8 mouse cellular contexts compared by ENCODE assay signal in genomic region chr6:116673471-116674282, GRCm38 (mm10). TPM values are rescaled to one million over a fixed set of nuclear protein-coding genes. Genes with fewer than 3 reads are reported as not detected.
A peak's percentile ranks its signal among the peaks of the same experiment; 100 is the strongest.
DNase-seq lines count a peak whose midpoint lies in the region; ATAC-seq and TF ChIP-seq lines count a peak whose summit lies in the region.

Gene Rassf4 (minus strand): TSS chr6:116673952.

- H3K4me2 ChIP-seq in CH12.LX (ENCODE audit: insufficient read depth, low read depth, poor library complexity, severe bottlenecking) = peak within 1 kb of the TSS; percentile 92
- H3K4me2 ChIP-seq in forebrain, postnatal 0 days (ENCODE audit: low read depth) = peak within 1 kb of the TSS; percentile 100
- H3K4me2 ChIP-seq in liver, postnatal 0 days (ENCODE audit: low read depth, low read length) = peak within 1 kb of the TSS; percentile 75
- H3K4me2 ChIP-seq in neural tube, embryonic 12.5 days (replicated peaks) = peak within 1 kb of the TSS; percentile 91
- peak within 1 kb of the TSS; percentile 84 for H3K4me2 ChIP-seq in stomach, postnatal 0 days (replicated peaks; ENCODE audit: low read depth)

- intact Hi-C loops in heart, postnatal 25 days (cut with DNase I) = no loop called here

- H3K9ac ChIP-seq in CH12.LX (ENCODE audit: insufficient read depth, low read depth) = peak within 1 kb of the TSS; percentile 98
- peak within 1 kb of the TSS; percentile 55 for H3K9ac ChIP-seq in forebrain, postnatal 0 days
- H3K9ac ChIP-seq in liver, postnatal 0 days (replicated peaks) = peak within 1 kb of the TSS; percentile 39
- H3K9ac ChIP-seq in neural tube, embryonic 12.5 days = peak within 1 kb of the TSS; percentile 59
- peak within 1 kb of the TSS; percentile 51 for H3K9ac ChIP-seq in stomach, postnatal 0 days (ENCODE audit: low read length)

- peaks cover 0 to 10% of the 10 kb centered on the region in 2 experiments for H3K36me3 ChIP-seq in CH12.LX (replicated peaks in 1 of 2; ENCODE audit: control insufficient read depth in 1 of 2, insufficient read depth in 1 of 2, low read length in 1 of 2)
- no peaks in the 10 kb centered on the region for H3K36me3 ChIP-seq in forebrain, postnatal 0 days (ENCODE audit: insufficient read depth)
- H3K36me3 ChIP-seq in liver, postnatal 0 days (replicated peaks; ENCODE audit: insufficient read depth, low read length) = no peaks in the 10 kb centered on the region
- H3K36me3 ChIP-seq in neural tube, embryonic 12.5 days = no peaks in the 10 kb centered on the region
- no peaks in the 10 kb centered on the region for H3K36me3 ChIP-seq in stomach, postnatal 0 days (ENCODE audit: control insufficient read depth, insufficient read depth, low read length)

- ATAC-seq in forebrain, postnatal 0 days = peak; percentile 85
- peak; percentile 84 for ATAC-seq in liver, postnatal 0 days
- peak; percentile 83 for ATAC-seq in neural tube, embryonic 12.5 days (ENCODE audit: low FRiP score, low read depth)
- peak; percentile 90 for ATAC-seq in stomach, postnatal 0 days (ENCODE audit: low FRiP score, low TSS enrichment)

- peak; percentile 28; the same call in 1 of the 2 replicates for TF ChIP-seq EP300 in CH12.LX (IDR thresholded peaks at IDR 0.05; ENCODE audit: low read length)
- TF ChIP-seq EP300 in liver, postnatal 0 days (IDR thresholded peaks at IDR 0.05; ENCODE audit: low read depth) = no peak
- no peak for TF ChIP-seq EP300 in stomach, postnatal 0 days (optimal IDR thresholded peaks at IDR 0.05)

- peak; percentile 94 for DNase-seq in CH12.LX (ENCODE audit: extremely low read depth)
- DNase-seq in cerebellum, adult 18-20 months = peak; percentile 55 to 58
- peak; percentile 72 for DNase-seq in forebrain, postnatal 0 days
- DNase-seq in heart, postnatal 25 days (ENCODE audit: low spot score) = peak; percentile 71
- peak; percentile 76 for DNase-seq in layer of hippocampus, adult 11-12 months (ENCODE audit: low spot score)
- peak; percentile 90 for DNase-seq in liver, postnatal 0 days
- DNase-seq in stomach, postnatal 0 days (ENCODE audit: low spot score) = peak; percentile 92

- dilution Hi-C loops in CH12.LX (cut with MboI; ENCODE audit: extremely low pct_ligation_motif_present, extremely low pct_unique_long_range_greater_than_20kb, low sequenced_read_pairs) = no loop called here

- peak; percentile 88 for TF ChIP-seq POLR2A in CH12.LX (IDR thresholded peaks at IDR 0.05; ENCODE audit: low read depth, low read length)

- 2% methylated on average over 44 of the region's 44 CpGs for WGBS in forebrain, postnatal 0 days
- WGBS in liver, postnatal 0 days (ENCODE audit: insufficient replicate concordance) = under 1% methylated on average over 44 of the region's 44 CpGs
- WGBS in neural tube, embryonic 12.5 days = under 1% methylated on average over 44 of the region's 44 CpGs
- WGBS in stomach, postnatal 0 days = under 1% methylated on average over 44 of the region's 44 CpGs

- H3K4me3 ChIP-seq in CH12.LX (replicated peaks in 1 of 3; ENCODE audit: low read depth in 2 of 3, low read length in 2 of 3, poor library complexity in 1 of 3) = peak within 1 kb of the TSS; percentile 82 to 94 (median 85)
- peak within 1 kb of the TSS; percentile 51 for H3K4me3 ChIP-seq in forebrain, postnatal 0 days (ENCODE audit: low read depth, low read length)
- peak within 1 kb of the TSS; percentile 46 for H3K4me3 ChIP-seq in liver, postnatal 0 days (ENCODE audit: low read depth, low read length)
- H3K4me3 ChIP-seq in neural tube, embryonic 12.5 days = peak within 1 kb of the TSS; percentile 56
- H3K4me3 ChIP-seq in stomach, postnatal 0 days (ENCODE audit: low read depth, low read length) = peak within 1 kb of the TSS; percentile 48

- no peak for TF ChIP-seq RAD21 in CH12.LX (IDR thresholded peaks at IDR 0.05; ENCODE audit: low read depth, low read length)

- H3K27ac ChIP-seq in CH12.LX (ENCODE audit: insufficient read depth, low read depth) = peak within 1 kb of the TSS; percentile 87
- H3K27ac ChIP-seq in forebrain, postnatal 0 days (ENCODE audit: low read depth, low read length) = no peak within 1 kb of the TSS
- H3K27ac ChIP-seq in liver, postnatal 0 days (ENCODE audit: low read depth) = peak within 1 kb of the TSS; percentile 61
- H3K27ac ChIP-seq in neural tube, embryonic 12.5 days = no peak within 1 kb of the TSS
- H3K27ac ChIP-seq in stomach, postnatal 0 days (replicated peaks) = peak within 1 kb of the TSS; percentile 78

- peaks cover 41% of the 10 kb centered on the region for H3K79me2 ChIP-seq in CH12.LX (replicated peaks; ENCODE audit: control insufficient read depth, extremely low read depth, insufficient read depth, poor library complexity, severe bottlenecking)

- H3K27me3 ChIP-seq in CH12.LX (replicated peaks) = no peaks in the 10 kb centered on the region
- no peaks in the 10 kb centered on the region for H3K27me3 ChIP-seq in forebrain, postnatal 0 days (ENCODE audit: insufficient read depth, low read length)
- H3K27me3 ChIP-seq in liver, postnatal 0 days (ENCODE audit: insufficient read depth, low read length) = no peaks in the 10 kb centered on the region
- no peaks in the 10 kb centered on the region for H3K27me3 ChIP-seq in neural tube, embryonic 12.5 days (replicated peaks)
- no peaks in the 10 kb centered on the region for H3K27me3 ChIP-seq in stomach, postnatal 0 days (ENCODE audit: control insufficient read depth, insufficient read depth, low read length)

- peaks cover 36 to 69% of the 10 kb centered on the region in 2 experiments for H3K4me1 ChIP-seq in CH12.LX (ENCODE audit: control insufficient read depth in 1 of 2, insufficient read depth in 2 of 2)
- no peaks in the 10 kb centered on the region for H3K4me1 ChIP-seq in forebrain, postnatal 0 days (ENCODE audit: insufficient read depth)
- H3K4me1 ChIP-seq in liver, postnatal 0 days (ENCODE audit: insufficient read depth) = peaks cover 19% of the 10 kb centered on the region
- peaks cover 35% of the 10 kb centered on the region for H3K4me1 ChIP-seq in neural tube, embryonic 12.5 days
- no peaks in the 10 kb centered on the region; the same call in 1 of the 2 replicates for H3K4me1 ChIP-seq in stomach, postnatal 0 days (replicated peaks; ENCODE audit: control insufficient read depth, insufficient read depth)

- H3K9me3 ChIP-seq in CH12.LX (replicated peaks; ENCODE audit: low read length) = no peaks in the 10 kb centered on the region
- H3K9me3 ChIP-seq in forebrain, postnatal 0 days (ENCODE audit: low read length) = no peaks in the 10 kb centered on the region
- no peaks in the 10 kb centered on the region for H3K9me3 ChIP-seq in liver, postnatal 0 days (ENCODE audit: low read length)
- no peaks in the 10 kb centered on the region for H3K9me3 ChIP-seq in neural tube, embryonic 12.5 days
- no peaks in the 10 kb centered on the region for H3K9me3 ChIP-seq in stomach, postnatal 0 days (ENCODE audit: control insufficient read depth, low read length)

- in situ Hi-C loops in CH12.LX (cut with MboI; ENCODE audit: low pct_ligation_motif_present, low pct_unique_long_range_greater_than_20kb, low sequenced_read_pairs) = no loop called here

- no peak for TF ChIP-seq CTCF in CH12.LX (conservative IDR thresholded peaks at IDR 0.05 in 1 of 2, IDR thresholded peaks at IDR 0.05 in 1 of 2; ENCODE audit: low read depth in 2 of 2, low read length in 2 of 2)
- no peak for TF ChIP-seq CTCF in forebrain, postnatal 0 days (IDR thresholded peaks at IDR 0.05; ENCODE audit: low read depth)
- no peak for TF ChIP-seq CTCF in liver, postnatal 0 days (IDR thresholded peaks at IDR 0.05; ENCODE audit: low read depth)
- no peak for TF ChIP-seq CTCF in stomach, postnatal 0 days (IDR thresholded peaks at IDR 0.05; ENCODE audit: low read depth)

TF ChIP-seq in CH12.LX, 34 proteins besides CTCF, POLR2A, EP300 and RAD21 (continues in another document):
- TF ChIP-seq MYC (IDR thresholded peaks at IDR 0.05; ENCODE audit: low read depth, low read length) (0 out of 2 replicates have a peak, but pooled peaks have one; percentile 8), CHD2 (IDR thresholded peaks at IDR 0.05; ENCODE audit: low read length) (peak; percentile 44; the same call in 1 of the 2 replicates), ZNF384 (IDR thresholded peaks at IDR 0.05; ENCODE audit: low read depth, low read length) (no peak), JUND (conservative IDR thresholded peaks at IDR 0.05; ENCODE audit: low read depth, low read length) (no peak), SMC3 (IDR thresholded peaks at IDR 0.05; ENCODE audit: low read depth, low read length) (no peak), ZC3H11A (IDR thresholded peaks at IDR 0.05; ENCODE audit: low read depth, low read length) (no peak), PAX5 (IDR thresholded peaks at IDR 0.05; ENCODE audit: low read length) (no peak), GABPA (IDR thresholded peaks at IDR 0.05; ENCODE audit: insufficient replicate concordance, low read depth, low read length) (no peak), IRF4 (IDR thresholded peaks at IDR 0.05; ENCODE audit: low read depth, low read length) (peak; percentile 66), KAT2A (IDR thresholded peaks at IDR 0.05; ENCODE audit: insufficient replicate concordance, low read length) (peak; percentile 65; the same call in 1 of the 2 replicates), E2F4 (IDR thresholded peaks at IDR 0.05; ENCODE audit: insufficient replicate concordance, low read depth, low read length) (peak; percentile 54; the same call in 1 of the 2 replicates), ZKSCAN1 (IDR thresholded peaks at IDR 0.05; ENCODE audit: borderline replicate concordance, low read depth, low read length) (no peak), NRF1 (IDR thresholded peaks at IDR 0.05; ENCODE audit: low read depth, low read length) (peak; percentile 93), NELFE (IDR thresholded peaks at IDR 0.05; ENCODE audit: low read depth, low read length) (peak; percentile 46; the same call in 1 of the 2 replicates), TBP (conservative IDR thresholded peaks at IDR 0.05; ENCODE audit: low read depth, low read length) (peak; percentile 75; the same call in 1 of the 2 replicates), ELF1 (IDR thresholded peaks at IDR 0.05; ENCODE audit: low read depth, low read length) (peak; percentile 43; the same call in 1 of the 2 replicates), JUN (IDR thresholded peaks at IDR 0.05; ENCODE audit: insufficient read depth, low read depth, low read length) (no peak), HCFC1 (IDR thresholded peaks at IDR 0.05; ENCODE audit: low read depth, low read length) (no peak)

RNA-seq across cellular contexts. Expression of gene Rassf4, which starts in this region (rescaled TPM):
- total RNA-seq in CH12.LX (2012; rRNA removed) = 29.0 and 32.3 TPM in 2 replicates
- 13.5 and 17.3 TPM in 2 replicates for total RNA-seq in CH12.LX (2014; rRNA removed)
- 69.0 and 74.9 TPM in 2 replicates for polyA plus RNA-seq in CH12.LX (2012; ENCODE audit: insufficient read length, low read depth)
- 2.2 and 2.8 TPM in 2 replicates for total RNA-seq in forebrain, postnatal 0 days (2014; rRNA removed)
- 4.5 and 6.5 TPM in 2 replicates for polyA plus RNA-seq in forebrain, postnatal 0 days (2015; fragmentation: Nextera tagmentation; extraction: Ambion mirVana)
- 1 to 10 TPM; 5.8 to 8.2 TPM for total RNA-seq in heart, postnatal 25 days (2021)
- polyA plus RNA-seq in liver, postnatal 0 days (2015; fragmentation: Nextera tagmentation; extraction: Ambion mirVana) = 7.2 and 9.6 TPM in 2 replicates
- 34.1 and 38.3 TPM in 2 replicates for polyA plus RNA-seq in neural tube, embryonic 12.5 days (2016; fragmentation: Nextera tagmentation; extraction: Ambion mirVana)
- polyA plus RNA-seq in stomach, postnatal 0 days (2015; fragmentation: Nextera tagmentation; extraction: Ambion mirVana) = 4.1 and 5.6 TPM in 2 replicates

Comparison
In these comparisons a context has a peak if more than half of its experiments do, and no peak if none do; other contexts are left out.
1. H3K27ac ChIP-seq: peak in CH12.LX (single experiment), liver, postnatal 0 days (single experiment) and stomach, postnatal 0 days (single experiment); none in forebrain, postnatal 0 days (single experiment) and neural tube, embryonic 12.5 days (single experiment).
2. H3K9ac ChIP-seq: peak in every context shown above with its lines; median percentile 98 in CH12.LX; 59 in neural tube, embryonic 12.5 days; 55 in forebrain, postnatal 0 days; 51 in stomach, postnatal 0 days; 39 in liver, postnatal 0 days.
3. Peak in every context shown above with its lines, with median percentiles within 50 percentile points of each other: DNase-seq, H3K4me2 ChIP-seq, H3K4me3 ChIP-seq and ATAC-seq.